Mouse (Mus musculus) heart, postnatal 0 days (tissue): Measurements from ENCODE around the gene Lrrc1. TPM values are rescaled to one million over a fixed set of nuclear protein-coding genes. Genes with fewer than 3 reads are reported as not detected.

Experiments
- ATAC-seq: fragments of 200-750 bp; cut with Nextera tagmentation; 2 replicates; pipeline ENCODE4 v1.8.0; 2017; ENCODE audit warnings: low read depth, moderate number of reproducible peaks, moderate library complexity; ENCODE audit not compliant: insufficient read depth
- DNase-seq: peaks from one replicate; pipeline ENCODE4 v3.0.0-alpha.2; 2016; ENCODE audit warnings: low spot score
- H3K27ac ChIP-seq: fragments of 300-500 bp; sonication (generic); 2 replicates; pipeline ENCODE4 v1.5.1; 2014; ENCODE audit warnings: low read depth, mild to moderate bottlenecking
- H3K27me3 ChIP-seq: fragments of 300-500 bp; sonication (generic); 2 replicates; pipeline ENCODE4 v1.6.1; 2014; ENCODE audit warnings: low read length, mixed read lengths; ENCODE audit not compliant: control insufficient read depth, insufficient read depth
- H3K36me3 ChIP-seq: fragments of 300-500 bp; sonication (generic); replicated peaks from 2 replicates; pipeline ENCODE4 v1.6.1; 2014; ENCODE audit warnings: low read length, mixed read lengths; ENCODE audit not compliant: control insufficient read depth, insufficient read depth
- H3K4me1 ChIP-seq: fragments of 300-500 bp; sonication (generic); 2 replicates; pipeline ENCODE4 v1.6.1; 2014; ENCODE audit warnings: antibody characterized with exemption; ENCODE audit not compliant: control insufficient read depth, insufficient read depth
- H3K4me2 ChIP-seq: fragments of 300-500 bp; sonication (generic); 2 replicates; pipeline ENCODE4 v1.6.1; 2014; ENCODE audit warnings: low read depth, mild to moderate bottlenecking, low read length, moderate library complexity
- H3K4me3 ChIP-seq: fragments of 300-500 bp; sonication (generic); 2 replicates; pipeline ENCODE4 v1.5.1; 2014; ENCODE audit warnings: low read depth, low read length
- H3K9ac ChIP-seq: fragments of 300-500 bp; sonication (generic); replicated peaks from 2 replicates; pipeline ENCODE4 v1.6.1; 2014; ENCODE audit warnings: low read depth, low read length, mixed read lengths
- H3K9me3 ChIP-seq: fragments of 300-500 bp; sonication (generic); replicated peaks from 2 replicates; pipeline ENCODE4 v1.6.1; 2016; ENCODE audit warnings: low read length; ENCODE audit not compliant: control insufficient read depth
- CTCF ChIP-seq: IDR thresholded peaks from 2 replicates; pipeline ENCODE4 v1.5.1; 2016; ENCODE audit warnings: antibody characterized with exemption, control low read depth, low read depth
- EP300 ChIP-seq: IDR thresholded peaks from 2 replicates; pipeline ENCODE4 v1.6.1; 2016; ENCODE audit warnings: antibody characterized with exemption, low read depth
- WGBS: fragments of 180-500 bp; shearing (Covaris S2); extraction: QIAGEN DNeasy Blood & Tissue Kit; methylation state at CpG from one replicate; pipeline ENCODE4 v1.1.7; 2014; 5-methylcytosine and 5-hydroxymethylcytosine counted together
- polyA plus RNA-seq: library from polyadenylated mRNA; unstranded; fragments of >200 nt; fragmentation: Nextera tagmentation; extraction: Ambion mirVana; gene quantifications from 2 replicates; pipeline ENCODE4 v1.2.1, GENCODE M21; 2015
- total RNA-seq: library from RNA; depleted of rRNA; stranded (reverse); fragments of >200 nt; gene quantifications from 2 replicates; pipeline ENCODE4 v1.2.3, GENCODE M21; 2014; ENCODE audit warnings: low replicate concordance

The Lrrc1 gene
- total and polyA plus RNA-seq, 2 experiments from 2014 or later: 17.7 to 43.8 TPM

DNA sequence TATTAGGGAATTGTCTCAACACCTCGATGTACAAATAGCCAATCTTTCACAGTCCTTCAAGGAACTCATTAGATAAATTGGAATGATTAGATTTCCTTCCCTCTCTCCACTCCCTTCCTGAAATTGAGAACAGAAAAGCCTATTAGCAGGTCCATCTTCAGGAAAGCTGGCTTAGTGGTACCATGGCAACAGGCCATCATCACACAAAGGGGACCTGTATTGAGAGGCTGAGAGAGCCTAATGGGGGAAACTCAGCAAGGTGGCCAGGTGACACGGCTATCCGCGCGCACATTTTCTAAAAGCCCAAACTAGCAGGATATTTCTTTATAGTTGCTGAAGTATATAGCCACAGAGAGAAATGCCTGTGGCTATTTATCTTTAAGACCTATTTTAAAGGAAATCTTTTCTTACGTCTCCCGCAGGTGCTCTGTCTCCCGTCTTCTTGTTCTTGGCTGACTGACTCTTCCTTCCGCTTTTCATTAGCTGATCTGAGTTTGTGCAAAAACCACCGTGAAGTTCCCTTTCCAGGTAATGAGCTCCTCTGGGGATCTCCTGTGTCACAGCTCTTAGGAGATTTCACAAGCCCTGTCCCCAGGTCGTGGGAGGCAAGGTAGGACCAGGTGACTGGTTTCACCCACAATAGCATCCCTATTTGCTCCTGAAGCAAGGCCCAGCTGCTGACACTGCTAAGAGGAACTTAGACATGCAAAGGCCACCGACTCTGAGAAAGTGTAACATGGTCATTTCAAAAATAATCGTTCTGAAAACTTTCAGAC lies 145.6 kb downstream of the Lrrc1 start:
- Histone ChIP-seq H3K27ac (no peak overlapping the region), H3K4me1 (no peaks in the 10 kb centered on the region), H3K4me3 (no peak overlapping the region), H3K4me2 (no peak overlapping the region), H3K27me3 (no peaks in the 10 kb centered on the region), H3K36me3 (no peaks in the 10 kb centered on the region), H3K9ac (no peak overlapping the region), H3K9me3 (no peaks in the 10 kb centered on the region)
- 72% methylated on average over 13 of the region's 13 CpGs for WGBS
- no peak for TF ChIP-seq CTCF
- TF ChIP-seq EP300: no peak
- ATAC-seq: no peak
- DNase-seq: no peak

DNA sequence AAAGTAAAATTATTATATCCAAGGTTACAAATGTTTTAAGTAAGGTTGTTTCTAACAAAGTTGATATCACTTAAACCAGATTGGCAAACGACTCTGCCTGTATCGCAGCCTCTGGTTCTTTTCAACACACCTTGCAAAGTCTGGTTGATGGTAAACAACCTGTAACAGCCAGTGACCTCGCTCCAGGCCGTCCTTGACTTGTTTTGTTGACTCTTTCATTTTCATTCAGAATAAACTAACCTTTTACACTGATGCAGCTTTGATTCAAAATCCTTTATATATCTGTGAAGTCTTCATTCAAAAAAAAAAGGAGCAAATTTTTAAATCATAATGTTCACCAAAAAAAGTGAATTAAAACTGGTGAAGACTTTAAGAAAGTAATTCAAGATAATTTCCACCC lies 147.6 kb downstream of the Lrrc1 start:
- DNase-seq (no peak), ATAC-seq (no peak)
- Histone ChIP-seq H3K27me3 (no peaks in the 10 kb centered on the region), H3K4me3 (no peak overlapping the region), H3K4me2 (no peak overlapping the region), H3K9me3 (no peaks in the 10 kb centered on the region), H3K27ac (no peak overlapping the region), H3K36me3 (no peaks in the 10 kb centered on the region), H3K9ac (no peak overlapping the region), H3K4me1 (no peaks in the 10 kb centered on the region)
- WGBS: 55% methylated on average over 4 of the region's 4 CpGs
- TF ChIP-seq EP300 (no peak), CTCF (no peak)

DNA sequence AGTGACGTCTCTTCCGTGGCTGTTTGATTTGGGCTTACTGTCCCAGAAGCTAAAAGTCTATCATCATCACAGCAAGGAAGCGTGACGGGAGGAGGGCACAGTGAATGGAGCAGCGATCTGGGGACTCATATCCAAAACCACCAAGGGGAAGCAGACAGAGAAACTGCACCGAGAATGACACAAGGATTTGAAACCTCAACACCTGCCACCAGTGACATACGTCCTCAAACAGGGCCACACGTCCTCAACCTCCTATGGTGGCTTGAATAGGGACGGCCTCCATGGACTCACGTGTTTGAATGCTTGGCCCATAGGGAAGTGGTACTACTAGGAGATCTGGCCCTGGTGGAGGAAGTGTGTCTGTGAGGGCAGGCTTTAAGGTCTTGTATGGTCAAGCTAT lies 153.4 kb downstream of the Lrrc1 start:
- Histone ChIP-seq H3K4me1 (no peaks in the 10 kb centered on the region), H3K27ac (no peak overlapping the region), H3K9ac (no peak overlapping the region), H3K27me3 (no peaks in the 10 kb centered on the region), H3K36me3 (no peaks in the 10 kb centered on the region), H3K4me2 (no peak overlapping the region), H3K9me3 (no peaks in the 10 kb centered on the region), H3K4me3 (no peak overlapping the region)
- no peak for DNase-seq
- 85% methylated on average over 10 of the region's 10 CpGs for WGBS
- ATAC-seq: no peak
- no peak for TF ChIP-seq EP300
- no peak for TF ChIP-seq CTCF

DNA sequence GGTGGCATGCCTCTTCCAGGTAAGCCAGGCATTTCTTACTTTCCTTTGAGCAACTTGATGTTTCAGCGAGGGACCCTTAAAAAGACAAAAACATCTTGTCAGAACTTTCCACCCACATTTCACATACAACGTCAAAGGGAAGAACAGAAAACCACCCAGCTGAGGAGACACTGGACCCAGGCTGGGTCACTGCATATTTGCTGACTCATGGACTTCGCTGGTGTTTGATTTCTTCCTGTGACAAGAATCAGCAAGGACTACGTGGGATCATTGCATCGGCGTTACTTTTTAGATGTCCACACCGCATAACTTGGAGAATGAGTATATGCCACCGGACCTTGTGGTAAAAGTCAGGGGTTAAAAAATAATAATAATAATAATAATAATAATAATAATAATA lies 155.7 kb downstream of the Lrrc1 start:
- 85% methylated on average over 8 of the region's 8 CpGs for WGBS
- no peak overlapping the region for H3K9ac ChIP-seq
- TF ChIP-seq EP300: no peak
- TF ChIP-seq CTCF: no peak
- H3K27me3 ChIP-seq: no peaks in the 10 kb centered on the region
- ATAC-seq: no peak
- H3K4me2 ChIP-seq: no peak overlapping the region
- no peaks in the 10 kb centered on the region for H3K36me3 ChIP-seq
- no peaks in the 10 kb centered on the region for H3K9me3 ChIP-seq
- H3K4me1 ChIP-seq: peaks cover 8% of the 10 kb centered on the region
- H3K27ac ChIP-seq: no peak overlapping the region
- H3K4me3 ChIP-seq: no peak overlapping the region
- no peak for DNase-seq

DNA sequence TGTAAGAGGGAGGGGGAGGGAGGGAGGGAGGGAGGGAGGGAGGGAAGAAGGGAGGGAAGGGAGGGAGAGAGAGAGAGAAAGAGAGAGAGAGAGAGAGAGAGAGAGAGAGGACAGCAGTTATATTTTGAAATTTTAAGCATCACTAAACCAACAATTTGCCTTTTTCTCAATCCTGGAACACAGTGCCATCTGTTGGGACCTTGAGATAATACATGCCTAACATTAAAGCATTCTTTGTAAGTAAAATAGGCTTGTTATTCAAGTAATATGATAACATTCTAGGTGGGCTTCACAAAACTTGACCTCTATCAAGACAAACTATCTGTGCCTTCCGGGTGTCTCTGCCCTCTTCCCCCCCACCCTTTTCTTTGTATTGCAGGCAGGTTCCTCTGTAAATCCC lies 157.9 kb downstream of the Lrrc1 start:
- 19% methylated on average over 1 of the region's 1 CpGs for WGBS
- no peak for DNase-seq
- no peak overlapping the region for H3K27ac ChIP-seq
- TF ChIP-seq EP300 (no peak), CTCF (peak; percentile 43)
- no peak overlapping the region for H3K9ac ChIP-seq
- H3K4me3 ChIP-seq: no peak overlapping the region
- no peak overlapping the region for H3K4me2 ChIP-seq
- no peaks in the 10 kb centered on the region for H3K36me3 ChIP-seq
- H3K27me3 ChIP-seq: no peaks in the 10 kb centered on the region
- ATAC-seq: no peak
- no peaks in the 10 kb centered on the region for H3K9me3 ChIP-seq
- H3K4me1 ChIP-seq: peaks cover 8% of the 10 kb centered on the region

DNA sequence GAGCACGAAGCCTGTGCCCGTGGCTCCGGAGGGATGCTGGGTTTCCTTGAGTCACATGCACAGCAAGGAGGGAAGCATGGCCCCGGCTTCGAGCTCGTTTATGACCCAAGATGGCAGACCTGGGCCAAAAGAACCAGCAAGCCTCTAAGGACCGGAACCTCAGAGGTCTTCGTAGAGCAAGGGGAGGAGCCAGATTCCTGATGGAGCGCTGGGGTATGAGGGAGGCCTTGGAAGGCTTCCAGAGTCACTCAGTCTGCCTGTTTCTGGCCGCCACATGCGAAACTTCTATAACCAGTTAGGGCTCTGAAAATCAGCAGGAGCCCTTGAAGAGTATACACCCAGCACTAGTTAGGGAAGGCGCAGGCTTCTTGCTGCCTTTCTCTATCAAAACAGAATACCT lies 159.1 kb downstream of the Lrrc1 start:
- peaks cover 8% of the 10 kb centered on the region for H3K4me1 ChIP-seq
- no peaks in the 10 kb centered on the region for H3K9me3 ChIP-seq
- ATAC-seq (0 out of 2 replicates have a peak, but pooled peaks have one; percentile 24), DNase-seq (peak; percentile 24)
- no peak overlapping the region; the same call in 1 of the 2 replicates for H3K4me3 ChIP-seq
- 48% methylated on average over 12 of the region's 12 CpGs for WGBS
- peak overlapping the region; percentile 44 for H3K4me2 ChIP-seq
- H3K27ac ChIP-seq: no peak overlapping the region
- no peaks in the 10 kb centered on the region for H3K36me3 ChIP-seq
- TF ChIP-seq CTCF: no peak
- TF ChIP-seq EP300: no peak
- H3K27me3 ChIP-seq: no peaks in the 10 kb centered on the region
- no peak overlapping the region for H3K9ac ChIP-seq
